Mouse (Mus musculus) MEL (cell line): Measurements from ENCODE around the gene Gm21954.

ENCODE experiments used
- CTCF ChIP-seq, 3 experiments: IDR thresholded peaks in 2 of 3; conservative IDR thresholded peaks in 1 of 3; 2 replicates each; pipeline ENCODE4 v1.5.1; 2011 to 2012; ENCODE audit warnings: low read length in 3 of 3, low read depth in 2 of 3, mild to moderate bottlenecking in 2 of 3, improper control_type of control experiment in 1 of 3, inconsistent platforms in 1 of 3, mixed read lengths in 1 of 3, moderate library complexity in 1 of 3; ENCODE audit not compliant: control insufficient read depth in 1 of 3, insufficient read depth in 1 of 3, poor library complexity in 1 of 3, severe bottlenecking in 1 of 3
- MAFK ChIP-seq: IDR thresholded peaks from 2 replicates; pipeline ENCODE4 v1.6.1; 2011; ENCODE audit warnings: low read depth, mild to moderate bottlenecking, low read length, improper control_type of control experiment, borderline replicate concordance
- MAX ChIP-seq: IDR thresholded peaks from 2 replicates; pipeline ENCODE4 v1.6.1; 2011; ENCODE audit warnings: low read length, improper control_type of control experiment
- TCF12 ChIP-seq: IDR thresholded peaks from 2 replicates; pipeline ENCODE4 v1.6.1; 2014; ENCODE audit warnings: low read depth, mild to moderate bottlenecking, inconsistent platforms, low read length, improper control_type of control experiment, moderate library complexity
- USF1 ChIP-seq: IDR thresholded peaks from 2 replicates; pipeline ENCODE4 v1.6.1; 2014; ENCODE audit warnings: low read depth, mild to moderate bottlenecking, inconsistent platforms, low read length, improper control_type of control experiment, moderate library complexity

- TF ChIP-seq CTCF (IDR thresholded peaks at IDR 0.05 in 2 of 3, conservative IDR thresholded peaks at IDR 0.05 in 1 of 3; ENCODE audit: control insufficient read depth in 1 of 3, insufficient read depth in 1 of 3, low read depth in 2 of 3, low read length in 3 of 3, poor library complexity in 1 of 3, severe bottlenecking in 1 of 3) (no peak), MAX (no peak), MAFK (no peak), TCF12 (no peak), USF1 (no peak)
Measured at GRCm38 (mm10) chr3:55452464-55452863, 19.5 kb downstream of the Gm21954 start.
